ENCODE assay signal across 9 mouse cellular contexts in the genomic region with DNA sequence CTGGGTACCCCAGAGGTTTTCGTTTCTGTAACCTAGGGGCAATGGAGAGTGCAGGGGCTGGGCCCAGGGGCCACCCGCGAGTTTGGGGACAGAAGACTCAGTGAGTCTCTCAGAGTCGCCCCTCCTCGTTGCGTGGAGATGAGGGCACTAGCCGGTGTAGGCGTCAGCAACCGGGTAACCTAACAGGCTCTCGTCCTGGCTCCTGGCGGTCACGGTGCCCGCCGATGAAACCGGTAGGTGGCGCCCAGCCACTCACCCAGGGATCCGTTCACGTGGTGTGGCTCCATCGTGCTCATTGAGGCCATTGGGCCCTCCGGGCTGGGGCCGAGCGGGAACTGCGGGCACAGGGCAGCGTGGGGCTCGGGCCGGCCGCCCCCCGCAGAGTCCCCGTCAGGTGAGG. TPM values are rescaled to one million over a fixed set of nuclear protein-coding genes. Genes with fewer than 3 reads are reported as not detected.
DNase-seq lines count a peak whose midpoint lies in the region; ATAC-seq and TF ChIP-seq lines count a peak whose summit lies in the region.
"Had no signal": no experiment of that assay in that cellular context is flagged by ENCODE, and none has a peak within 500 bp of the region (broad histone marks: within the 10 kb centered on the region; RNA-seq: fewer than 3 reads in every experiment).

No protein-coding gene starts in this region.

- DNase-seq in cerebellum, adult 18-20 months = peak; percentile 92 to 93
- DNase-seq in forelimb bud, embryonic 11.5 days (ENCODE audit: low read depth, low spot score) = peak; percentile 67
- DNase-seq in layer of hippocampus, postnatal 14 days (ENCODE audit: low spot score in 2 of 2) = peak; percentile 83 to 86
- peak; percentile 84 for DNase-seq in lung, postnatal 0 days (ENCODE audit: low spot score)
- DNase-seq in right cerebral cortex, adult 18-20 months = peak; percentile 90
- no peak for DNase-seq in thymus, postnatal 10 days (ENCODE audit: low spot score in 2 of 2)

- H3K4me3 ChIP-seq in E14TG2a.4 (replicated peaks; ENCODE audit: low read length) = peak overlapping the region; percentile 93
- H3K4me3 ChIP-seq in hindbrain, embryonic 12.5 days = peak overlapping the region; percentile 41
- peak overlapping the region; percentile 38 for H3K4me3 ChIP-seq in lung, postnatal 0 days (ENCODE audit: low read depth, low read length)

- no peaks in the 10 kb centered on the region for H3K9me3 ChIP-seq in E14TG2a.4 (ENCODE audit: low read length)
- H3K9me3 ChIP-seq in hindbrain, embryonic 12.5 days (replicated peaks) = peaks cover 3% of the 10 kb centered on the region; the same call in 1 of the 2 replicates
- H3K9me3 ChIP-seq in lung, postnatal 0 days (ENCODE audit: low read length) = no peaks in the 10 kb centered on the region

- 2% methylated on average over 29 of the region's 29 CpGs for WGBS in hindbrain, embryonic 12.5 days
- WGBS in lung, postnatal 0 days = 14% methylated on average over 27 of the region's 29 CpGs

- H3K36me3 ChIP-seq in E14TG2a.4 (ENCODE audit: insufficient read depth, low read length) = peaks cover 63% of the 10 kb centered on the region
- H3K36me3 ChIP-seq in hindbrain, embryonic 12.5 days = peaks cover 32% of the 10 kb centered on the region
- H3K36me3 ChIP-seq in lung, postnatal 0 days (ENCODE audit: insufficient read depth, low read length) = 0 out of 2 replicates have a peak, but pooled peaks cover 3% of the 10 kb centered on the region

- H3K4me2 ChIP-seq in hindbrain, embryonic 12.5 days (replicated peaks) = peak overlapping the region; percentile 80
- H3K4me2 ChIP-seq in lung, postnatal 0 days (replicated peaks; ENCODE audit: low read depth, low read length) = peak overlapping the region; percentile 78

- peak; percentile 36 for TF ChIP-seq CTCF in E14TG2a.4 (conservative IDR thresholded peaks at IDR 0.05; ENCODE audit: low read length)
- peak; percentile 89 for TF ChIP-seq CTCF in lung, postnatal 0 days (IDR thresholded peaks at IDR 0.05)

- peaks cover 87% of the 10 kb centered on the region for H3K4me1 ChIP-seq in E14TG2a.4 (replicated peaks; ENCODE audit: low read depth, low read length)
- peaks cover 80% of the 10 kb centered on the region for H3K4me1 ChIP-seq in hindbrain, embryonic 12.5 days
- H3K4me1 ChIP-seq in lung, postnatal 0 days (ENCODE audit: insufficient read depth, low read depth, low read length) = peaks cover 24% of the 10 kb centered on the region

- peak overlapping the region; percentile 76 for H3K9ac ChIP-seq in hindbrain, embryonic 12.5 days
- 0 out of 2 replicates have a peak overlapping the region, but pooled peaks have one; percentile 16 for H3K9ac ChIP-seq in lung, postnatal 0 days (replicated peaks; ENCODE audit: low read depth)

- H3K27ac ChIP-seq in hindbrain, embryonic 12.5 days = peak overlapping the region; percentile 44
- H3K27ac ChIP-seq in lung, postnatal 0 days (ENCODE audit: low read length) = no peak overlapping the region

- TF ChIP-seq EP300 in lung, postnatal 0 days (IDR thresholded peaks at IDR 0.05) = no peak

- peaks cover 15% of the 10 kb centered on the region for H3K27me3 ChIP-seq in E14TG2a.4 (ENCODE audit: insufficient read depth, low read length)
- peaks cover 27% of the 10 kb centered on the region for H3K27me3 ChIP-seq in hindbrain, embryonic 12.5 days
- no peaks in the 10 kb centered on the region for H3K27me3 ChIP-seq in lung, postnatal 0 days (replicated peaks; ENCODE audit: insufficient read depth, low read length)
- H3K27me3 ChIP-seq: CH12.LX had no signal

- ATAC-seq in hindbrain, embryonic 12.5 days (ENCODE audit: low FRiP score) = peak; percentile 30
- ATAC-seq in lung, postnatal 0 days = peak; percentile 41

RNA-seq across cellular contexts. Expression of gene Isyna1, which starts 4.1 kb away (rescaled TPM):
- polyA plus RNA-seq in hindbrain, embryonic 12.5 days (2016; fragmentation: Nextera tagmentation; extraction: Ambion mirVana) = 128 and 138 TPM in 2 replicates
- total RNA-seq in layer of hippocampus, postnatal 14 days (2021) = 10 to 100 TPM; 38.8 to 46.1 TPM
- 49.1 and 57.8 TPM in 2 replicates for polyA plus RNA-seq in lung, postnatal 0 days (2015; fragmentation: Nextera tagmentation; extraction: Ambion mirVana)

RNA-seq across cellular contexts. Expression of gene Ssbp4, which starts 10.4 kb away (rescaled TPM):
- 141 and 143 TPM in 2 replicates for polyA plus RNA-seq in hindbrain, embryonic 12.5 days (2016; fragmentation: Nextera tagmentation; extraction: Ambion mirVana)
- 100 to 1,000 TPM; 253 to 259 TPM for total RNA-seq in layer of hippocampus, postnatal 14 days (2021)
- 117 and 125 TPM in 2 replicates for polyA plus RNA-seq in lung, postnatal 0 days (2015; fragmentation: Nextera tagmentation; extraction: Ambion mirVana)

RNA-seq across cellular contexts. Expression of gene Lrrc25, which starts 17.7 kb away (rescaled TPM):
- polyA plus RNA-seq in hindbrain, embryonic 12.5 days (2016; fragmentation: Nextera tagmentation; extraction: Ambion mirVana) = 0.79 and 1.1 TPM in 2 replicates
- 1 to 10 TPM; 1.1 to 1.4 TPM for total RNA-seq in layer of hippocampus, postnatal 14 days (2021)
- 4.2 TPM in 2 replicates for polyA plus RNA-seq in lung, postnatal 0 days (2015; fragmentation: Nextera tagmentation; extraction: Ambion mirVana)

RNA-seq across cellular contexts. Expression of gene Gdf15, which starts 34.0 kb away (rescaled TPM):
- 0.15 and 0.17 TPM in 2 replicates for polyA plus RNA-seq in hindbrain, embryonic 12.5 days (2016; fragmentation: Nextera tagmentation; extraction: Ambion mirVana)
- total RNA-seq in layer of hippocampus, postnatal 14 days (2021) = not detected
- 1.3 and 2.3 TPM in 2 replicates for polyA plus RNA-seq in lung, postnatal 0 days (2015; fragmentation: Nextera tagmentation; extraction: Ambion mirVana)

RNA-seq across cellular contexts. Expression of gene Ell, which starts 59.0 kb away (rescaled TPM):
- polyA plus RNA-seq in hindbrain, embryonic 12.5 days (2016; fragmentation: Nextera tagmentation; extraction: Ambion mirVana) = 19.0 and 19.4 TPM in 2 replicates
- total RNA-seq in layer of hippocampus, postnatal 14 days (2021) = 10 to 100 TPM; 18.7 TPM
- 11.8 and 13.0 TPM in 2 replicates for polyA plus RNA-seq in lung, postnatal 0 days (2015; fragmentation: Nextera tagmentation; extraction: Ambion mirVana)

Comparison
In these comparisons a context has a peak if more than half of its experiments do, and no peak if none do; other contexts are left out.
1. H3K4me3 ChIP-seq: peak in every context shown above with its lines; median percentile 93 in E14TG2a.4; 41 in hindbrain, embryonic 12.5 days; 38 in lung, postnatal 0 days.
2. DNase-seq: peak in cerebellum, adult 18-20 months (2 of 2), forelimb bud, embryonic 11.5 days (single experiment), layer of hippocampus, postnatal 14 days (2 of 2), lung, postnatal 0 days (single experiment) and right cerebral cortex, adult 18-20 months (single experiment); none in thymus, postnatal 10 days (0 of 2).